Mouse (Mus musculus): ENCODE data around the gene Polr2l. TPM values are rescaled to one million over a fixed set of nuclear protein-coding genes. Genes with fewer than 3 reads are reported as not detected.

Gene Polr2l
- polyA plus RNA-seq, 1 experiment from 2014 or later: 57.5 TPM

- Histone ChIP-seq H3K4me2 (no peak overlapping the region), H3K36me3 (0 out of 2 replicates have a peak, but pooled peaks cover 5% of the 10 kb centered on the region), H3K4me3 (no peak overlapping the region), H3K27me3 (peaks cover 21% of the 10 kb centered on the region), H3K4me1 (peaks cover 32% of the 10 kb centered on the region), H3K9me3 (no peaks in the 10 kb centered on the region), H3K9ac (no peak overlapping the region), H3K27ac (no peak overlapping the region)
- ATAC-seq (ENCODE audit: insufficient number of reproducible peaks, low FRiP score, low TSS enrichment, low read depth): no peak
- WGBS: 75% methylated on average over 6 of the region's 6 CpGs
Measured at GRCm38 (mm10) chr7:141483114-141483653, 8.3 kb upstream of the Polr2l start.

- Histone ChIP-seq H3K36me3 (0 out of 2 replicates have a peak, but pooled peaks cover 5% of the 10 kb centered on the region), H3K27ac (no peak overlapping the region), H3K9me3 (no peaks in the 10 kb centered on the region), H3K27me3 (peaks cover 21% of the 10 kb centered on the region), H3K4me1 (peaks cover 38% of the 10 kb centered on the region), H3K4me2 (peak overlapping the region; percentile 98), H3K4me3 (peak overlapping the region; percentile 54), H3K9ac (peak overlapping the region; percentile 33; the same call in 1 of the 2 replicates)
- ATAC-seq (ENCODE audit: insufficient number of reproducible peaks, low FRiP score, low TSS enrichment, low read depth): no peak
- 9% methylated on average over 11 of the region's 11 CpGs for WGBS
Measured at GRCm38 (mm10) chr7:141482531-141483024, 7.6 kb upstream of the Polr2l start.

GRCm38 (mm10) chr7:141481498-141482401, 6.8 kb upstream of the Polr2l start:
- Histone ChIP-seq H3K4me2 (peak overlapping the region; percentile 98), H3K4me1 (peaks cover 46% of the 10 kb centered on the region), H3K4me3 (peak overlapping the region; percentile 54), H3K9ac (peak overlapping the region; percentile 33; the same call in 1 of the 2 replicates), H3K27ac (peak overlapping the region; percentile 7; the same call in 1 of the 2 replicates), H3K36me3 (no peaks in the 10 kb centered on the region), H3K9me3 (no peaks in the 10 kb centered on the region), H3K27me3 (peaks cover 21% of the 10 kb centered on the region)
- WGBS: under 1% methylated on average over 79 of the region's 81 CpGs
- no peak for ATAC-seq (ENCODE audit: insufficient number of reproducible peaks, low FRiP score, low TSS enrichment, low read depth)

- WGBS: 8% methylated on average over 10 of the region's 10 CpGs
- H3K4me1 ChIP-seq: peaks cover 54% of the 10 kb centered on the region
- no peaks in the 10 kb centered on the region for H3K9me3 ChIP-seq
- H3K9ac ChIP-seq: no peak overlapping the region
- peak overlapping the region; percentile 7; the same call in 1 of the 2 replicates for H3K27ac ChIP-seq
- no peaks in the 10 kb centered on the region for H3K36me3 ChIP-seq
- peak overlapping the region; percentile 98 for H3K4me2 ChIP-seq
- ATAC-seq (ENCODE audit: insufficient number of reproducible peaks, low FRiP score, low TSS enrichment, low read depth): no peak
- peak overlapping the region; percentile 54 for H3K4me3 ChIP-seq
- peaks cover 21% of the 10 kb centered on the region for H3K27me3 ChIP-seq
Measured at GRCm38 (mm10) chr7:141480842-141481497, 6.0 kb upstream of the Polr2l start.

- no peaks in the 10 kb centered on the region for H3K36me3 ChIP-seq
- H3K27ac ChIP-seq: peak overlapping the region; percentile 92
- 52% methylated on average over 5 of the region's 5 CpGs for WGBS
- ATAC-seq (ENCODE audit: insufficient number of reproducible peaks, low FRiP score, low TSS enrichment, low read depth): no peak
- peaks cover 73% of the 10 kb centered on the region for H3K4me1 ChIP-seq
- peaks cover 18% of the 10 kb centered on the region for H3K27me3 ChIP-seq
- peak overlapping the region; percentile 89 for H3K4me2 ChIP-seq
- no peaks in the 10 kb centered on the region for H3K9me3 ChIP-seq
- H3K9ac ChIP-seq: no peak overlapping the region
- H3K4me3 ChIP-seq: peak overlapping the region; percentile 78
Measured at GRCm38 (mm10) chr7:141478270-141478748, 3.4 kb upstream of the Polr2l start.

GRCm38 (mm10) chr7:141477578-141478269, 2.8 kb upstream of the Polr2l start:
- peaks cover 13% of the 10 kb centered on the region for H3K27me3 ChIP-seq
- 52% methylated on average over 4 of the region's 4 CpGs for WGBS
- H3K4me3 ChIP-seq: peak overlapping the region; percentile 78
- peak; percentile 35; the same call in 1 of the 2 replicates for ATAC-seq (ENCODE audit: insufficient number of reproducible peaks, low FRiP score, low TSS enrichment, low read depth)
- no peaks in the 10 kb centered on the region for H3K9me3 ChIP-seq
- peak overlapping the region; percentile 92 for H3K27ac ChIP-seq
- H3K4me2 ChIP-seq: peak overlapping the region; percentile 89
- H3K36me3 ChIP-seq: peaks cover 2% of the 10 kb centered on the region; the same call in 1 of the 2 replicates
- H3K9ac ChIP-seq: no peak overlapping the region
- peaks cover 71% of the 10 kb centered on the region for H3K4me1 ChIP-seq

- Histone ChIP-seq H3K27me3 (peaks cover 5% of the 10 kb centered on the region), H3K9ac (no peak overlapping the region)
Measured at GRCm38 (mm10) chr7:141476981-141477370, 2.0 kb upstream of the Polr2l start.

GRCm38 (mm10) chr7:141476226-141476980, 1.5 kb upstream of the Polr2l start:
- peak overlapping the region; percentile 89 for H3K4me2 ChIP-seq
- peak overlapping the region; percentile 92 for H3K27ac ChIP-seq
- H3K27me3 ChIP-seq: no peaks in the 10 kb centered on the region
- H3K4me1 ChIP-seq: peaks cover 58% of the 10 kb centered on the region
- H3K36me3 ChIP-seq: peaks cover 13% of the 10 kb centered on the region
- H3K9ac ChIP-seq: peak overlapping the region; percentile 76
- ATAC-seq (ENCODE audit: insufficient number of reproducible peaks, low FRiP score, low TSS enrichment, low read depth): peak; percentile 54
- no peaks in the 10 kb centered on the region for H3K9me3 ChIP-seq
- peak overlapping the region; percentile 78 for H3K4me3 ChIP-seq
- WGBS: 0% methylated on average over 10 of the region's 17 CpGs

More at GRCm38 (mm10) chr7:141476981-141477370, 2.0 kb upstream of the Polr2l start:
- whole genome bisulfite sequencing: 10% methylated on average over 7 of the region's 7 CpGs
- Histone ChIP-seq H3K27ac (peak overlapping the region; percentile 92), H3K4me2 (peak overlapping the region; percentile 89), H3K9me3 (no peaks in the 10 kb centered on the region), H3K4me3 (peak overlapping the region; percentile 78), H3K36me3 (peaks cover 9% of the 10 kb centered on the region), H3K4me1 (peaks cover 64% of the 10 kb centered on the region)
- ATAC-seq (ENCODE audit: insufficient number of reproducible peaks, low FRiP score, low TSS enrichment, low read depth): no peak

- WGBS: 1% methylated on average over 12 of the region's 12 CpGs
- ATAC-seq (ENCODE audit: insufficient number of reproducible peaks, low FRiP score, low TSS enrichment, low read depth): no peak
- no peaks in the 10 kb centered on the region for H3K27me3 ChIP-seq
- peak overlapping the region; percentile 78 for H3K4me3 ChIP-seq
- peak overlapping the region; percentile 76 for H3K9ac ChIP-seq
- H3K9me3 ChIP-seq: no peaks in the 10 kb centered on the region
- peaks cover 52% of the 10 kb centered on the region for H3K4me1 ChIP-seq
- peaks cover 19% of the 10 kb centered on the region for H3K36me3 ChIP-seq
- peak overlapping the region; percentile 92 for H3K27ac ChIP-seq
- H3K4me2 ChIP-seq: peak overlapping the region; percentile 89
Measured at GRCm38 (mm10) chr7:141475805-141476158, 850 bp upstream of the Polr2l start.

GRCm38 (mm10) chr7:141474160-141474559, 772 bp downstream of the Polr2l start:
- H3K4me1 ChIP-seq: peaks cover 58% of the 10 kb centered on the region
- peaks cover 36% of the 10 kb centered on the region for H3K36me3 ChIP-seq
- no peaks in the 10 kb centered on the region for H3K9me3 ChIP-seq
- peak overlapping the region; percentile 89 for H3K4me2 ChIP-seq
- peak overlapping the region; percentile 78 for H3K4me3 ChIP-seq
- WGBS: 6% methylated on average over 5 of the region's 5 CpGs
- peak overlapping the region; percentile 76 for H3K9ac ChIP-seq
- ATAC-seq (ENCODE audit: insufficient number of reproducible peaks, low FRiP score, low TSS enrichment, low read depth): no peak
- H3K27ac ChIP-seq: no peak overlapping the region
- no peaks in the 10 kb centered on the region for H3K27me3 ChIP-seq
